Mouse (Mus musculus): Measurements from ENCODE around the gene Ackr1.
"Not testable (repeated sequence)": the region's sequence is repeated elsewhere in the genome, so short reads cannot be mapped to it uniquely, and the experiment has no call there.

DNA sequence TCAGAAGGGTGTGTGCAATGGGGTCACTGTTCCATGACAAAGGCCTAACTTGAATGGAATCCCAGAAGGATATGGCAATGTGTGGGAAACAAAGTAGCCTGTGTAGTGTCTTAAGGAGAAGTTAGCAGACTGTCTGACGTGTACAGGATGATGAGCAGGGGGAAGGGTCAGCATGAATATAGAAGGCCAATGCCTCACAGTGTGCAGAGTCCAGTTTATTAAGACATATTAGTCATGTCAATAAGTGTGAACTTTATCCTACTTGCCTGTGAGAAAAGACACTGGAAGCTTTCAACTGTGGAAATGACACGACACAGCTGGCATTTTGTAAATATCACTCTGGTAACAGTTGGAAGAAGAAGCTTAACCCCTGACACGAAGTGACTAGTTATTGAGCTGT lies 30.8 kb downstream of the Ackr1 start:
- TF ChIP-seq POLR2A, CTCF (IDR thresholded peaks at IDR 0.05; ENCODE audit: extremely low read depth, insufficient read depth, low read length): not testable (repeated sequence)

All from cortical plate, adult 2 months (tissue).